Mouse (Mus musculus) NIH3T3 (cell line): ENCODE measurements around the gene Fancc.

Experiments used
- DNase-seq: peaks from one replicate; pipeline ENCODE4 v3.0.0-alpha.2; 2012; ENCODE audit warnings: low read depth

The Fancc gene

DNA sequence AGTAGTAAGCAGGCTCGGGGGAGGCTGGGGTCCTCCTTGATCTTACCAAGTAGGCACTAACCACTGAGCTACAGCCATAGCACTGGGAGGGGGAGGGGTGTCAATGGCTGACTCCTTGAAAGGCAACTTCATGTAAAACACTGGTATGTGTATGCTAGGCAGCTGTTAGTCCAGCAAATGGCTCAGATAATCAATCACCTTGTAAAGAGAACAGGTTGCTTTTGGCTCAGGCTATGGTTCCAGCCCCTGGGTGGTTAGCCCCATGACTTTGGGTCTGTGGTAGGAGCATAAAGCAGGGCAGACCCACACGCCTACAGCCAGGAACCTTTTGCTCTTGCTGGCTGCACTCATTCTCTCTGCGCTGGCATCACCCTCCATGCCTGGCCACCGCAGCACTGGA lies 207.0 kb downstream of the Fancc start:
- DNase-seq: no peak

DNA sequence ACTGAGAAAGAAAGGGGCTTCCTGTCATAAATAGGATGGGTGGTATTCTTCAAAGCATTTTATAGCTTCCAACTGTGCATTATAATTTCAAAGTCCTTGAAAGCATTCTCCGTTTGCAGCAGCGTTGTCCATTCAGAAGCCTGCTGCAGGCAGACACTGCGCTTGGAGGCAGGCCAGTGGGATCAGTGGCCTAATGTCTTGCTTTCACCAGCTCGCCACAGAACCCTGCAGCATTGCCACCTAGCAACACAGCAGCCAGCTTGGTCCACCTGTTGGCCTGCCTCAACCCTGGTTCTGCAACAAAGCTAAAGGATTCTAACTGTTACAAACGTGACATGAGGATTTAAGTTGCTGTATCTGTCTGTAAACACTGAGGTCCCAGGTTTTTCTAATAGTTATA lies 207.4 kb downstream of the Fancc start:
- no peak for DNase-seq

DNA sequence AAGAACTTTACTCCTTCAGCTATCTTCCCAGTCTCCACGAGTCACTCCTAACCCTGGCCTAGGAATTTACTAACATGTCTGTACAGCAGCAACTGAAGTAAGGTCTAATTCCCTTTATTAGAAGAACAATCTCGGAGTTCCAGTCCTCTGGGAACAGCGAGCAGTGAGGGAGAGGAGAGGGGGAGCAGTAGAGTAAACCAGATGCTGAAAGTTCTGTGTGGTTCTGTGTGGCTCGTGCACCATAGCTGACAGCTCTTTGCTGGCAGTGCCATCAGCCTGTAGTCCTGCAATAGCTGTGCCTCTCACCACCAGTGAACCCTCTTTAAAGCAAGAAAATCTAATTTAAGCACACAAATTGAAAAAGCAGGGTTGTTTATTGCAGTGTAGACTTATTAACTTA lies 207.9 kb downstream of the Fancc start:
- DNase-seq: no peak

DNA sequence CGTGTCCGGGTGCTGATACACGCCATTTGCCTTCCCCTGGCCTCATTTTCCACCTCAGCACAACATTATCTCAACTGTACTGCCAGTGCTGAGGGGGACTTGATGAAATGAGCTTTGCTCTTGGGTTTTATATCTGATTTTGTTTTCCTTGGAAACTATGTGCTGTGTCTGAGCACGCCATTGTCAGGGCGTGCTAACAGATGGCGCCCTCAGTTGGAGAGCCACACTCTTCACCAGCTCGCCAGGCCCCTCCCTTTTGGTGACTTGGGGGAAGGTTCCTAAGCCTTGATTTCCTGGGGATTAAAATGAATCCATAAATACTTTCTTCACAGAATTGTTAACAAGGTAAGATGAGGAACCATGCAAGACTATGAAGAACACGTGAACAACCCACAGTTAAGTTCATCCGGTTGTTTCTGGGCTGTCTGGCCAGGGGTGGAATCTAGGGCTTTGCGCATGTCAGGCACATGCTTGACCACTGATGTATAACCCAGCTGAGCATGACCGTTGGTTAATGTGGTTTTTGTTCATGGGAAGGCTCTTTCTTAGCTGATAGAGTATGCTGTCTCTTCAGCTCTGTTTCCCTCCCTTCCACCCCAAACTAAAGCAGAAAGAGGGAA lies 210.5 kb downstream of the Fancc start:
- no peak for DNase-seq

DNA sequence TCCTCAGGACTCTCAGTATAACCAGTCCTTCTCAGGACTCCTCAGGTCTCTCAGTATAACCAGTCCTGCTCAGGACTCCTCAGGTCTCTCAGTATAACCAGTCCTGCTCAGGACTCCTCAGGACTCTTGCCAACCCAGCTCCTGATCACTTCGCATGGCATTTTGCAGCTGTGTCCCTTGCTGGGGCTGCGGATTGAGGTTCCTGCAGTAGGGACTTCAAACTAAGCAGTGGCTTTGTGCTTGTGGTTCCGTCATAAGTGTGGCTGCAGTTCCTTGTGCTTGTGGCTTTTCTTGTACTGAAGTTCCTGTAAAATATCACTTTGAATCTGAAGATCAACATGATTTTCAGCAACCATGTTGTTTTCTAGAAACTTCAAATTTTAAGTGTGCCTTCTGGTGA lies 212.3 kb downstream of the Fancc start:
- DNase-seq: no peak

DNA sequence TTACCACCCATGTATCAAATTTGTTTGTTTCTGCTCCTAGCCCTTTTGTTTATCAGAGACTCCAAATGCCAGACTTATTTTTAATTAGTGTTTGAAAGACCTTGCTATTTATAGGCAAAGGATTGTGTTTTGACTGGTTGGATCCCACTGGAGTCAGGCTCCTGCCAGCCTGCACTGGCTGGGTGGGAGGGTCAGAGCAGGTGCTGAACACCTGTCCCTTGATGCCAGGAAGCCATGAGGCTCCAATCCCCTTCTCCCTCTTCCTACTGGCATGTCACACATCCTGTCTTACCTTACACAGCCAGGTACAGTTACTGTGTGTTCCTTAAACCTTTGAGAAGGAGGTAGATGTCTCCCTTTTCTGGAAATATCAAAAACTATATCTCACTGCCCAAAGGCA lies 213.8 kb downstream of the Fancc start:
- DNase-seq: no peak

DNA sequence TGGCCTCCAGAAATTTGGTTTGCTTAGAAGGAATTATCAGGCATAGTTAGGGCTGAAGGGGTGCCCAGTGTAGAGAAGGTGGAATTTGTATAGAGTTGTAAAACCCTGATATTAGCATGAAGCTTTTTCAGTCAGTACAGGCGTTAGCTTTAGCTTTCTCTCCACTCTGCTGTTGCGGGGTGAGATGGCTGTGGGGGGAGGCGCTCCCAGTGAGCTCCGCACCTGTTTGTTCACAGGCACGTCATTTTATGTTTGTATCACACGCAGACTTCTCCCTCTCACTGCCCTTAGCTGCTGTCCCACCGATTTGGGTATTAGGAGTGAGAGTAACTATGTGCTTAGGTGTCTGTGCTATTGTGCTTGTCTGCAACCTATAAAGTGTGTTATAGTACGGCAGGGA lies 215.9 kb downstream of the Fancc start:
- DNase-seq: no peak

DNA sequence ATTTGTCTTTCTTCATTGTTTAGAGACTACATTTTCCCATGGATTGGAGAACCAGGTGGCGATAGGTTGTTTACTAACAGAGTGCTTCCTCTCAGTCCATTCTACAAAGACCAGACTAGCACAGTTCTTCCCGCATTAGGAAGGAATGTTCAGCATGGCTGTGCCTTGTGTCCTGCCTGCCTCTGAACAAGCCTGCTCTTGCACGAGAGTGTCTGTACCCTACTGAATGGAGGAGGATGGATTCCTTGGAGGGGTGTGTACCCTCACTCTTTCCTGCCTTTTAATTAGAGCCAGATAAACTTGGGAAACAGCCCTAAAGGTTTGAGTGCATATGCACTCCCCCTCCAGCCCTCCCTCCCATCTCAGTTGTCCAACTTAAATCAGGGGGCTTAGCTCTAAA lies 216.7 kb downstream of the Fancc start:
- no peak for DNase-seq

DNA sequence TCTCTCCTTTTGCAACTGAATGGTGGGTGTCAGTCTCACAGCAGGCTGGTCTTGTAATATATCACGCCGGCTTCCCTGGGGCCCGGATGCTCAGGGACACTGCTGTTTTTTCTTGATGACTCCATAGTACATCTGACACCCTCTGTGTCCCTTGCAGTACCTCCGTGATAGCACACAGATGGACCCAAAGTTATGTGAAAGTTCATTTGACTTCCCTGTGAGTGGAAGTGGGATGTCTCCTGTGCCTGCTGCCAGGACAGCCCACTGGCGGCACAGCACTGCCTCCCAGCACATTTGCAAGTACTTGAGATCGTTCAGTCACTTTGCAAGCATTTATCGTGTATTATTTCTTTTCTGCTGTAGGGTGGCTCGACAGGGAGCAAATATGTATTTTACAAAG lies 217.3 kb downstream of the Fancc start:
- DNase-seq: no peak

DNA sequence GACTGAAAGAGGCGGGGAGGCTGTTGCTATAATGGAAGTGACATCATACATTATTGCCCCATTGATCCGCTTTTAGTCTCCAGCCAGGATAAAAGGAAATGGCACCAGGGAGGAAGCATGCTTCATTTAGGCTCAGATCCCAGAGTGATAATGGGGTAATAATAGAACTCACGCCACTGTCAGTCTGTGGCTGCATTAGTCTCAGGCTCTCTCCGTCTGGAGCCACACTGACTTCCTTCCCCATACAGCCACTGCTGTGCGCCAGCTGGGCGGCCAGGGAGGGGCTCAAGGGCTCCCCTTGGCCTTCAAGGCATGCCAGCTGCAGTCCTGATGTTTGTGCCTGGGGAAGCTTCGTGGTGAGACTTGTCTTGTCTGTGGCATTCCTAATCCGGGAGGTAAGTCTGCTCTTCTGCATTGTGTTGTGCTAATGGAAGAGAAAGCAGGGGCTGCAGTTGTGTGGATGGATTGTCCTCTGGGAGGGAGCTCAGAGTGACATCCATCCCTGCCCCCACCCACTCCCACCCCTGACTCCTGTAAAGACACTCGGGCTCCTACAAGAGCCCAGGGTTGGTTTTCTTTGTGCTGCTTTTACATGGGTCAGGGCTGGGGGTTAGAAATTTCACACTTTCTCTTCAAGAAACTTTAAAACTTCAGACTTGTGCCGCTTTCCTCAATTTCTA lies 218.1 kb downstream of the Fancc start:
- no peak for DNase-seq

DNA sequence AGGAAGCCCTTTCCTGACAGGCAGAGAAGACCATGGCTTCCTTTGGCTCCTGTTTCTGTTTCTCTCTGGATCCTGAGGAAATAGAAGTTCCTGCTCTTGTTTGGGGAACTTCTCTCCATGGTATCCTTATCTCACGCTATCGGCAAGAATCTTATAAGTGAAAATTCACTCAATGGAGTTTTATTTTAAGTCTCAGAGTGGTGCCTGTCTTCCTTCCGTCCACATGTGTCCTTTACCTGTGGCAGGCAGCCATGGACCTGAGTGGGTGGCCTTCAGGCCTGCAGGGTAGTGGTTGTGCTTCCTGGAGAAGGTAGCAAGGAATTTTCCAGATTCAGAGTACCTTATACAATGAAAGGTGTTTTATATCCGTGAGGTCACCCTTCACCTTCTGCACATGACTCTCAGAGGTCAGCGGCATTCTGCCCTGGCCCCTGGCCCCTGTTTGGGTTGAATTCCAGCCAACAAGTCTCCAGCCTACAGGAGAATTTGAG lies 218.9 kb downstream of the Fancc start:
- no peak for DNase-seq

DNA sequence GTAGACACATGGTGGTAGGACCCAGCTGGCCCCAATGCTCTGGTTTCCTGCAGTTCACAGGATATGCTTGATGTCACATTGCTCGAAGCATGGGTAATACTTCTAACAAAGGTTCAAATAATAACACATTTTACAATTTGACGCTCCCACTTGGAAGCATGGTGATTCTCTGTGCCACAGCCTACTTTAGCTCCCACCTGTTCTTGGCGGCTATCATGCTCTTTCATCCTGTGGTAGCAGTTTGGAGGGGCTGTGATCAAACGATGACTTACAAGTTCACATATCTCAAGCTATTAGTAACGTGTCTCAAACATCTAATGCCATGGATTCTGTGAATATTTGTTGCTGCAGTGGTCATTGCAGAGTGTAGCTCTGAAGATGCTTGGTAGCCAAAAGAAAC lies 219.8 kb downstream of the Fancc start:
- DNase-seq: no peak

DNA sequence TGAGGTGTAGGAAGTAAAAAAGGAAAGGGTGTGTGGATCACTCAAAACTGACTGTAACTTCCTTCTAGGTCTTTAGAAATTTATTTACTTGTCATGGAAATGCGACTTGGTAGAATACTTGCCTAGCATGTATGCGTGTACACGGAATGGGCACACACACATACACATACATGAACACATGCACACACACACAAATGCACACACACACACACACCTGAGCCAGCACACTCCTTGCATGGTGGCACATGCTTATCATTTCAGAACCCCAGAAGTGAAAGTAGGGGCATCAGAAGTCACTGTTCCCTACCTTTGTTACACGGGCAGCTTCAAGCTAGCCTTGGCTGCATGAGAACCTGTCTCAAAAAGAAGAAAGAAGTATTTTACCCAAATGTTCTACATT lies 220.7 kb downstream of the Fancc start:
- DNase-seq: no peak

DNA sequence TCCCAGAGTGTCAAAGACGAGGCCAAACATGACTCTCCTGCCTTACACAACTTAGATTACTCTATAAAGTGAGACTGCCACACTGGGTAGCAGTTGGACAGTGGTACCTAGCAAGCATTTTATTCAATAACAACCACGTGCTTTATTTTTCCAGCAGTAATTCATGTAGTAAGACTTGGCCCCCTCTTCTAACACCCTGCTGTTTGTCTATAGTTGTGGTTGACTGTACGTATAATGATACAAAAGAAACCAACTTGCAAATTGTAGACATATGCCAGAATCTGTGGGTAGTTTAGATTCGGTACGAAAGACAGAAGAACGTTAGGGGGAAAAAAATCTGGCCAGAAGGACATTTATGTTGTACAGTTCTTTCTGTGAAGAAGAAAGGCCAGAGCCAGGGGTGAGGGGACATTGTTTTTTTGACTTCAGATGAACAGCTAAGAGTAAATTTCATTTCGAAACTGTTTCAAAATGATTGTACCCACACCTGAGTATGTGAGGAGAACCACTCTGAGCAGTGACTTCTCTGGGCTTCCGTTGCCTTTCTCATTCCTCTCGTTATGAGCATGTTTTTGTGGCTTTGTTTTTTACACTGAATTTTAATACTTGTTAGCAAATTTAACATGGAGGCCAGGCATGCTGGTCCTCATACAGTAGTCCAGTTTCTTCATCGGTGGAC lies 222.5 kb downstream of the Fancc start:
- DNase-seq: no peak

DNA sequence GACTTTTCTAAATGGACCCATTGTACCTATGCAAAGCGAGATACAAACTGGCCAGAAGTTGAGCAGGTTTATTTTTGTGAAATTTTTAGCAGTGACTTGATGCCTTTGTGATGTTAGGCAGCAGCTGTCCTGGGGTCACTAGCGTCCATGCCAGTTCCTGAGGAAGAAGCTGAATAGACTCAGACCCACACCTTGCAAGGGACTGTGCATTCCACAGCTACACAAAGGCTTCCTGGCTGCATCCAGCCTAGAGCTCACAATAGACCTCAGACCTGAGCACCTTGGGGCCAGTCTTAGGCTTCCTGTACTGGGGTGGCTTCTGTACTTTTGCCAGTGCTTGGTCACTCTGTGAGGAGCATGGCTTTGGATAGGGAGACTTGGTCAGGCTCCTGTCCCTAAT lies 223.2 kb downstream of the Fancc start:
- DNase-seq: no peak

DNA sequence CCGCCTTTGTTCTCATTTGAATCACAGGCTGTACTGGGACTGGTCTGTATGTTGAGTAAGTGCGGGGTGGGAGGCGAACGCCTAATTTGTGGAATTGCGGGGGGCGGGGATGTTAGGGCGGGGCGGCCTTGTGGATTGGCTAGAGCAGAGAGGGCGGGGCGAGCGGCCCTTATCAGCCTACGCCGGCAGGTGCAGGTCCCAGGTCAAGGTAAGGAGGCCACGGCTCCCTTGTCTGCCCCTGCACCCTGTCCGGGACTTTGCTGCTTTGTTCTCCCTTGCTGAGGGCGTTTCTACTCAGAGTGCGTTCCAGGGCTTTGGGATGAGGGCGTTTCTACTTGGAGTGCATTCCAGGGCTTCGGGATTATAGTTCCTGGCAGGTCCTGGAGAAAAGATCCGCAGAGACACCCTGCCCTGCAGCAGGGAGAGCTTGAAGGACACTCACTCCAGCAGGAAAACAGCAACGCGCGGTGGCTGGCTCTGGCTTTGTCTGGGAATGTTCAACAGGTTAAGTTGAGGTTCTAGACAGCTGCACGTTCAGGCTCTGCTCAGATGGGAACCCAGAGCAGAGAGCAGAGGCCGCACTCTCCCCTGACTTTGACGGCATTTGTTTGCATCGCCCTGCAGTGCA lies 224.4 kb downstream of the Fancc start:
- DNase-seq: no peak

DNA sequence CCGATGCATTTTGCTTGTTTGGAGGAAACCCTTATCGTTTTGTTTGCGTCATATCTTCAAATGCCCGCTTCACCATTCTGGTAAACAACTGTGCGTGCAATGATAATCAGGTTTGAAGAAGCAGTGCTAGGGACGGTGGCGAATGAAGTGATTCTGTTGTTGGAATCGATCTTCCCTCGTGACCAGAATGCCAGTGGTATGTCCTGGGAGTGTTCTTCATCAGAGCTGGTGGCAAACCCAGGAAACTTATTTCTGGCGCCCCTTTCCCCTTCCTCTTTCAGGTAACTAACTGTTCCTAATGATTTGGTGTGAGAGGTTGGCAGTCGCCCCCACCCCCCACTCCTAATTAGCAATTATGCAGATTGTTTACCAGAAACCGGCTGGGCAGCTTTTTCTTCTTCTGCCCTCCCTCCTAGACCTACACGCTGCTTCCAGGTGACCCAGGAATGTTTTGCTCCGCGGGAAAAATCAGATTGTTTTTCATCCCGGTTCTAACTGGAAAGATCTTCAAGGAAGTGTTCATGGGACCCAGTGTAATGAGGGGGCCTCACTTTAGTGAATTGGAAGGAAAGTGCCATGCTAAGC lies 225.0 kb downstream of the Fancc start:
- DNase-seq: no peak

DNA sequence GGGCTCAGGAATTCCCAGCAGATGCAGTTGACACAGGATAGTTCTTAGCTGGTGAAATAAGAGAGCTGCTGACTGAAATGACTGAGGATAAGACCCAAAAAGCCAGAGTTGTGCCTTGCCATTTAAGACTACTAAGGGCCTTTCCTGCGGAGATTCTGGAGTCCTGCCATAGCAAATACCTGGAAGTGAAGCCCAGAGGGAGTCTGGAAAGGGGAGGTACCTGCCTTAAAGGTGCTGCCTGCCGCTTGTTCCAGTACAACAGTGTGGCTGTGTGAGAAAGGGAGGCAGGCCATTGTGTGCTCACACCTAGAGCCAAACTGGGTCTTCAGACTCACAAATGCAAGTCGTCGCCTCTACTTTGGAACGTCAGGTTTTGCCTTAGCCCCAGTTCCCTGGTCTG lies 226.9 kb downstream of the Fancc start:
- DNase-seq: no peak

DNA sequence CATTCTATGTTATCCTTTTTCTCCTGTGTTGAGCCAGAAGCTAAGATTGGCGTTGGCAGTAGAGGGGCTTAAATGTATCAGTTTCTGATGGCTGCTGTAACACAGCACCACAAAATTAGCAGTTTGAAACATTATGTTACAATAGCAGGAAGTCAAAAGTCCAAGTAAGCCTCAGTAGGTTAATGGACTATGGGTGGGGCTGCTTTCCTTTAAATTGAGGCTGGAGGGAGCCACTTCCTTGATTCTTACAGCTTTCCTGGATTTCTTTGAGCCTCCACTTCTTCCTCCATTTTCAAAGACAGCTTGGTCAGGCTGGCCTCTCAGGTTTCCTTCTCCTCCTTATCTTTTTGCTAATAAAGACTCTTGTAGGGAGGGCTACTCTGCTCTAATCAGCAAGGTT lies 228.3 kb downstream of the Fancc start:
- DNase-seq: no peak

DNA sequence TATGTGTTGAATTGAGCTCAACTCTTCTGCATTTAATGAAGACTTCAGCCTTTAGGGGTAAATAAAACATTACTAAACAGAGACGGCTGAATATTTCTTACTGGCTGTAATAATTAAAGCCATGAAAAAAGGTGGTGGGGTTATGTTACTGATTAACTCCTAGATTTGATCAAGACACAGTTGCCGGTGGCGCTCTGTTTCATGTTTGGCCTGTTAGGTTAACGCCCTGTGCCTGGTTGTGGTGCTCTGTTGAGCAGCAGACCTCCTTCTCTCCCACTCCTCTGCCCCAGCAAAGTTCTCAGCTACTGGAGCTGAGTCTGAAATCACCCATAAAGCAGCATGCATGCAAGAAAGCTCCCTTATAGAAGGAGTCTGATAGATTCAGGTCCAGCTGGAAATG lies 228.7 kb downstream of the Fancc start:
- no peak for DNase-seq

DNA sequence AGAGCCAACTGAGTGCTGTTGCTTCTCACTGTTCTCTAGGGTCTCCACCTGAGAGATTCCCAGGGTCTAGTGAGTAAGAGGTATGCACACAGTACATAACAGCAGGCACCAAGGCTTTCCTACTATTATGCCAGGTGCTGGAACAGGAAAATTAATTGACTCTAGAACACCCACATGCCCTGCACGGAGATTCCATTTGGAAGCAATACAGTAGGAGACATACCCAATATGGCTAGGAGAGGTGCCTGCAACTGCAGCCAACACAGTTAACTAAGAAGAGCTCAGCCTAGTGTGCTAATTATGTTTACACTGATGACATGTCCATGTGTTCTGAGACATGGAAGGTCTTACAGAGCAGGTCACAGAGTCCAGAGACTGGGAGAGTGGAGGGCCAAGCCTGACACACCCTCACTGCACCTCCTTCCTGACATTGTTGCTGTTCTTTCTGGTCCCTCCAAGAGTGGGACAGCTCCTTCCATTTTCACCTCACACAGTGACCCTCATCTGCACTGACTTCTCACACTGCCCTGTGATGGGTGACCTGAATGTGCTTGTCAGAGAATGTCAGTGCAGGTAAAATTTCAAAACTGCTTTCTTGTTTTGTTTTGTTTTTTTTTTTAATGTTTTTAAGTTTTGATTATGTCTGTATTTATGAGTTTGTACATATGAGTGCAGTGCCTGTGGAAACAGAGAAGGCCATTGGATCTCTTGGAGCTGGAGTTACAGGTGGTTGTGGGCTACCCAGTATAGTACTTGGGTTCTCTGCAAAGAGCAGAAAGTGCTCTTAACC lies 234.7 kb downstream of the Fancc start:
- DNase-seq: no peak

DNA sequence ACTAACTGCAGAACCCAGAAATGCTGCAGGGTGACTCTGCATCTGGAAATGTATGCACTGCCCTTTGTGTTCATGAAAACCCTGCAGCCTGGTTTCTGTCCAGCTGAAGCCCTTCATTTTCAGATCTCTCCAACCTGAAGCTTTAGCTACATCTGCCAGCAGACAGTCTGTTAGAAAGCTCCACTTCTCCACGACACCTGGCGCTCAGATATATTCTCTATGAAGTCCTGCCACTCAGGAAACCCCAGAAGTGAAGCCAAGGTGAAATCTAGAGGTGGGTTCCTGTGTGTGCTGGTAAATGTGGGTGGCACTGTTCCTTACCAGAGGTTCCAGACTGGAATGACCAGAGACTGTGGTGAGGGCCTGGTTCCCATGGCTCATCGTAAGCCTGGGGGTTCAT lies 235.4 kb downstream of the Fancc start:
- DNase-seq: no peak
